Mouse (Mus musculus) layer of hippocampus, postnatal 10 days (tissue): ENCODE measurements around the gene Aatf. TPM values are rescaled to one million over a fixed set of nuclear protein-coding genes. Genes with fewer than 3 reads are reported as not detected.
A peak's percentile ranks its signal among the peaks of the same experiment; 100 is the strongest.

Experiments
- DNase-seq, 2 experiments: peaks; one replicate each; pipeline ENCODE4 v3.0.0; 2021; ENCODE audit warnings: low spot score in 2 of 2
- long read RNA-seq: library from polyadenylated mRNA; stranded (forward); transcript quantifications from one replicate; pipeline ENCODE4 v2.0.0, GENCODE M21; 2023
- total RNA-seq, 2 experiments: library from RNA; stranded (reverse); gene quantifications; 2 replicates each; pipeline ENCODE4 v1.2.3; 2021

Gene Aatf
- 10 to 100 TPM; 21.9 to 24.9 TPM for total RNA-seq
- long read RNA-seq, transcript Aatf-201 (13 exons, 1,822 nt), result major isoform, 8 of 18 reads
- long read RNA-seq, partial matches to known transcripts, result 3 of 18 reads
- long read RNA-seq, other reads (novel, unspliced or antisense), result 5 of 18 reads

DNA sequence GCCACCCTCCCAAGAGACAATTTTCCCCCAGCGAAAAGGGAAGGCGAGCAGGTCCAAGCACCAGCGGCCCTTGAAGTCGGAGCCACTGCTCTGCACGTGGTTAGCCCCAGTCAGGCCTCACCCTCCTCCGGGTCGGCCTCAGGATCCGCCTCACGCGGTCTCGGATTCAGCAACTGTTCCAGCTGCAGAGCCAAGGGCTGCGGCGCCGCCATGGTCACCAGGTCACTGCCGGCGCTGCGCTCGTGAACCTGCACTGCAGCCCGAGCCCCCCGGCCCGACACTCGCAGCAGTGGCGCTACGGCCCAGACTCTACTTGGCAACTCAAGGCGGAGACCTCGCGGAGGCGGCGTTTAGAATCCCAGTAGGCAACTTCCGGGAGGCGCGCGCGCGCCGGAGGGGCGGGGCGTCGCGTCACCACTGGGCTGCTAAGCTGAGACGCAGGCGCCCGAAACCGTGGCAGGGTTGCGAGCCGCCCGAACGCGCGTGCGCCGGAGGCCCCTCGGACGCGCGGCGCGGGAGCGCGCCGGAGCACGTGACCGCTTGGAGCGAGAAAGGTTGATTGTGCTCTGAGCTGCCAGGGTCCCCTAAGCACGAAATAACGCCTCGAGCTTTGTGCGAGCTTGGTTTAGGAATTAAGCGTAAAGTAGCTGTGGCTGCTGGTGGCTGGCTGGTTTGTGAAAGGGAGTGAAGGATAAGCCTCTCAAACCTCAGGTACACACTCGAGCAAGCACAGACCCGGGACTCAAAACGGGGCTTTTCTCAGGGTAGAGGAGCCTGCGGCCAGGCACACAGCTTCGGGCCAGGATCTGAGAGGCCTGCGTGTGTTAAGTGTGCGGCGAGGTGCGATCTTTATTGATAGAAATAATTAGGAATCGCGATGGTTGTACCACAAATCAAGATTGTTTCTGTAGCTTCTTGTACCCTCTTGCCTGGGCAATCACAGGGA is at the start of gene Aatf:
TSS of gene Aatf (minus strand) at position 352 of the 946 bp plus-strand sequence.
- DNase-seq, result peak; percentile 93 to 97

DNA sequence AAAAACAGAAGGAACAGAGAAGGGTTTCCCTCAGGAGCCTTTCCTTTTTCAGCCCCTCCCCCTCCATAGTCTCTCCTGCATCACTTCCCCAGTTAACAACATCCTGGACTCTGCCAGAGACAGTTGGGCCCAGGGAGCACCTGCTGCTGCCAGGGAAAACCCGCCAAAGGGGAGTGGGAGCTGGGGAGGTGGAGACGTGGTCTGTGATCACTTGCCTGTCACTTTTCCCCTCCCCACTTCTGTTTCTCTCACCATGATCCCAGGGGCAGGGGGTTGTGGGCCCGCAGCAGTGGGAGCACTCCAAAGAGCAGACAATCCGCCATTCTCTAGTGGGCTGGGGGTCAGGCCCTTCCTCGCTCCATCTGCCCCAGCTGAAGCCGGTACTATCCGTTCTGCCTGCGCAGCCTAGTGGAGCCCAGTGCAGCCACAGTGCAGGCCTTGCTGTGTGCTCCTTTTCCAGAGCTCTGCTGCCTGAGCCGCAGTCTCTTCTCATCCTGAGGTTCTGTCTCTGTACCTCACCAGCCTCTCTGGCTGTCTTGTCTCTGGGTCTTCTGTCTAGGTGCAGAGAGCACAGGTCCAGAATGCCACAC is 49.5 kb upstream of the Aatf start:
- DNase-seq, result no peak

DNA sequence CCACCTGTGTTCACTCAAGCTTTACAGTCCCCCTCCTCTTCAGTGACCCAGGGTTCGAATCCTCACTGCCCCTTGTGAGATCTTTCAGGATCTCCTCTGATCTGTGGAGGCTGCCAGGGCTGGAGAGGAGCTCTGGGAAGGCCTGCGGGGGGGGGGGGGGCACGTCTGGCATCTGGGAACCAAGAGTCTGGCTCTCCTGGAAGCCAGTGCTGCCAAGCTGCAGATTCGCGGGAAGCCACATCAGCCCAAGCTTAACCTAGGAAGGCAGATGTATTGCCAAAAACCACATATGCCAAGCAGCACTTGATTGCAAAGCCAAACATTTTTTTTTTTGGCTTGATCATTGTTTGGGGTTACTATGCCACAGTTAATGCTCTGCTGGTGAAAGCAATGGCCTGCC is 48.2 kb upstream of the Aatf start:
- no peak for DNase-seq

DNA sequence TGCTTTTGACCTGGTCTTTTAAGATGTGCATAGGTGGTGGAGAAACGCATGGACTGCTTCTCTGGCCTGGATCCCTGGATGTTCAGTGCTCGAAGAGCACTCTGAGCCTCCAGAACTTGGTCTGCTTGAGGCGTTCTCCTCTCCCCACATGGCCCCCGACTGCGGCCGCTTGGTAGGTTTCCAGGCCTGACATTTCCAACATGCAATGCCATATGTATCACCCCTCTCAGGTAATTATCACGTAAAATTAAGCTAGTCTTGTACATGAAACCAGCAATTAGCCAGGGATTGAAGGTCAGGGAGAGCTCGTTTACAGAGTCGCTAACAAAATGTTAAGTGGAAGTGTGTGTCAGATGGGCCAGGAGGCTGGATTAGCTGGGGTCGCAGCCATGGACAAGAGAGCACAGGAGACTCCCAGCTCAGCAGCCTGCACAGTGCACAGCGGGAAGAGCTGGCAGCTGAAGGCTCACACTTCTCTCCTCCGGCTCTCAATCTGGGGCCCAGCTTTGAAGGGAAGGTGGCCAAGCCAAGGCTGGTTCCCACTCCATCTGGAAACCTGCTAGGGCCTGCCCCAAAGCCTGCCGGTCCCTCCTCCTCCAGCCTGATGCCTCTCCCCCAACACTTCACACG is 40.6 kb upstream of the Aatf start:
- peak in 1 of 2 experiments; percentile 45 for DNase-seq

DNA sequence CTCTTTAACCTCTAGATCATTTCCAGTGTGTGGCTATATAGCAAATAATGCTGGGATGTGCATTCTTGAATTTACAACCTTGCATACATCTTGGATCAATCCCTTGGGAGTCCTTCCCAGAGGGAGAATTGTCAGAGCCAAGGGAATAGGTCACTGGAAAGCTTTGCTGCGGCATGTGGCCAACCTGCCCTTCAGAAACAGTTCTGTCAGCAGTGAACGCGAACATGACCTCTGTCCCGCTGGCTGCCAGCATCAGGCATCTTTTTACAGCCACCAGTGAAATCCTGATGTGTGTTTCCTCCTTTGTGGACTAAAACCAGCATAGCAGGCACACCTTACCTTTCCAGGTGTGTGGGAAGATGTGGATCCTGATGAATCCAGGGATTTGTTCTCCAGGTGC is 38.0 kb upstream of the Aatf start:
- no peak for DNase-seq

DNA sequence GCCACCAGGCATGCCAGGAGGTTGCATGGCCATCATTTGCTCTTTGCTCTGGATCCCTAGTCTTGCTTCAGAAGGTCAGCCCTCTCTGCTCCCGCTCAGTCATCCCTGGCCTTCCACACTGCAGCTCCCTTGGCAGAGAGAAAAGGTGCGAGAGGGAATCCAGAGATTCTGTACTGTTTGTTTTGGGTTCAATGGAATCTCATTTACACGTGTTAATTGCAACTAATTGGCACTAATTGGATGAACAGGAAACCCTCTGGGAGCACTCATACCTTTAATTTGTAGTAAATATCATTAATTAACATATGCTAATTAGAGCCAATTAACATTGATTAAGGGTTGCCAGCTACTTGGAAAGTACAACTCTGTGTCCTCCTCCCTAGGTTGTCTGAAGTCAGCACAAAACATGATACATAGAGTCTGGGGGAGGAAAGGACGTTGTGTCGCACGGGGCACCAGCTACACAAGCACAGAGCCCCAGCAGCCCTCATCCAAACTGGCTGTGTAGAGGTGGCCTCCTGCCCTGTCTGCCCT is 36.0 kb upstream of the Aatf start:
- DNase-seq, result no peak

DNA sequence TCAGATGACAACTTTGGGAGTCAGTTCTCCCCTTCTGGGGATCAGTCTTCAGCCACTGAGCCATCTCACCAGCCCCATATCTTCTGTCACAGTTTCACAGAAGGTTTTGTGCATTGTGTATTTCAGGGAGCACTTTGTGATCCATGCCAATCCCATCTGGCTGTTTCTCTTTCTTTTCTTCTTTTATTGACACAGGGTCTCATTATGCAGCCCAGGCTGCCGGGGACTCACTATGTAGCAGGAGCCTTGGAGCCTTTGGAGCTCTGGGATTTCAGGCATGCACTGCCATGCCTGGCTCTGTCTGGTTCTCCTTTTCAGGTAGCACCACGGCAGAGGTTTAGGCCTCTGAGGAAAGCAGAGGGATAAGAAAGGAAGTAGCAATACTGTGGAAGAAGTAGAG is 35.0 kb upstream of the Aatf start:
- DNase-seq, result no peak

DNA sequence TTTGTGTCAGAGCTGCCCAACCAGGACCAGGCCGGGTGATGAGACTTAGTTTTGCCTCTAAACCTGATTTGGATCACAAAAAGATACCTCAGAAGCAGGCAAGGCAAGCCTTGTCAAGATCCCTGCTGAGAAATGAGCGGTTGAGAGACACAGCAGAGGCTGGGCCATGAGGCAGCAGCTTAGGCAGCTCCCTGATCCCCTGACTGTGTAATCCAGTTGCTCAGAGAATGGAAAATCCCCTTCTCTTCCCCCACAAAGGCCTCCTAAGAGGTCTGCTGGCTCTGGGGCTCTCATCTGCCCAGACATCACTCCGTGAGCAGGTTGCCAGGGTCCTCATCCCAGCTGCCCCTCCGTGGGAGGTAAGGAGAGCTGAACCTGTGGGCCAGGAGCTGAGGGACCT is 26.7 kb upstream of the Aatf start:
- no peak for DNase-seq

DNA sequence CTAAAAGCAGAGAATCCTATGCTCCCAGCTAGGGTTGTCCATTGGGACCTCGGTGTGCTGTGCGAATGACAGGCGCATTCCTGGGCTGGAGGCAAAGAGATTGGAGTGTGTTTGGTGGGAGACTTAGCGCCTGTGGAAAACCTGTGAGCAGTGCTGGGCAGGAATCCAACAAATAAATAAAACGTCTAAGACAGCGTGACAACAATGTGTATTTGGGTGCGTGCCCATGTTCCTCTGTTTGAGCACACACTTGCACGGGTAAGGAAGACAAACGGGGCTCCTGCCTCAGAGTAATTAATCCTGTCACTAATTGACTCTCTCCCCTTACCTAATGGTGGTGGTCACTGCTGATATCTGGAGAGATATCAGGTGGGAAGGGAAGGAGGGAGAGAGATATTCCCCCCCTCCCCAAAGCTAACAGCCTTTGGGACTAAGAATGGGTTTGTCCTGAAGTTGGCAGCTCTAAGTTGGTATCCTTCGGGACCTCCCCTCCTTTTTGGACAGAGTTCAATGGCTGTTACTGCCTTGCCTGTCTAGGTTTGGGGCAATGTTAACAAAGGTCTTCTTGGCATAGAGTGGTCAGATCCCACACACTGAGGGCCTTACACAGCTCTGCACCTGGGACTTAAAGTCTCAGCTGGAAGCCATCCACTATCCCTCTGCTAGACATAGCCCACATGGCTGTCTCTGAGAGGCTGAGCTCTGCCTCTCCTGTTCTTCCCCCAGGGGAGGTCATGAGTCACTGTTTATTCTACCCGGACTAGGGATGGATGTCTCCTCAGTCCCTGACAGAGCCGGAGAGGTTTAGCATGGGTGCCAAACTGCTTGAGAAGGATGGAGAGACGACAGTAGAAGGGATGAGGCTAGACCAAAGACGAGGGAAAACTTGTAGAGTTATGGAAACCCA is 16.7 kb upstream of the Aatf start:
- no peak for DNase-seq

DNA sequence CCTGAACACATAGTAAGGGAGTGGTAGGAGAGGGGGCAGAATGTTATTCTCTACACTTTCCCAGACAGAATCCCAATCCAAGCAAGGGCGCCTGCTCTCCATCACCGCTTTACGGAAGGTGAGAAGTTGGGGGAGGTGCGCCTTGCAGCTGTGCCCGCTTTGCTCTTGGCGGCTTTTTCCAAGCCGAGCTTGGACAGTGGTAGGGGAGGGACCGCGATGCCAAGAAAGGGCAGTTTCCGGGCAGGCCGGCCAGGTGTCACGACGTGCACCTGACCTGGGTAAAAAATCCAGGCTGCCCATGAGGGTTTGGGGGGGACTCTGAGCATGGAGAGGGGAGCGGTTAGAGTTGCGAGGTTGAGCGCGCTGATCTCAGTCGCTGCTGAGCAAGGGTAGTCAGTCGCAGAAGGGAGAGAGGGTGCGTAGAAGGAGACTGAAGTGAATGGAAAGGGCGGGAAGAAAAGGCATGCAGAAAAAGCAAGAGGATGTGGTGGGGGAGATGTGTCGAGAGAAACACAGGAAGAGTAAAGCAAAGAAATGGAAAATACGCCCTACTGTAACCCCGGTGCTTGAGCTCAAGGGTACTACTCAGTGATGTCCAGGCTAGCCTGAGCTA is 15.9 kb upstream of the Aatf start:
- no peak for DNase-seq

DNA sequence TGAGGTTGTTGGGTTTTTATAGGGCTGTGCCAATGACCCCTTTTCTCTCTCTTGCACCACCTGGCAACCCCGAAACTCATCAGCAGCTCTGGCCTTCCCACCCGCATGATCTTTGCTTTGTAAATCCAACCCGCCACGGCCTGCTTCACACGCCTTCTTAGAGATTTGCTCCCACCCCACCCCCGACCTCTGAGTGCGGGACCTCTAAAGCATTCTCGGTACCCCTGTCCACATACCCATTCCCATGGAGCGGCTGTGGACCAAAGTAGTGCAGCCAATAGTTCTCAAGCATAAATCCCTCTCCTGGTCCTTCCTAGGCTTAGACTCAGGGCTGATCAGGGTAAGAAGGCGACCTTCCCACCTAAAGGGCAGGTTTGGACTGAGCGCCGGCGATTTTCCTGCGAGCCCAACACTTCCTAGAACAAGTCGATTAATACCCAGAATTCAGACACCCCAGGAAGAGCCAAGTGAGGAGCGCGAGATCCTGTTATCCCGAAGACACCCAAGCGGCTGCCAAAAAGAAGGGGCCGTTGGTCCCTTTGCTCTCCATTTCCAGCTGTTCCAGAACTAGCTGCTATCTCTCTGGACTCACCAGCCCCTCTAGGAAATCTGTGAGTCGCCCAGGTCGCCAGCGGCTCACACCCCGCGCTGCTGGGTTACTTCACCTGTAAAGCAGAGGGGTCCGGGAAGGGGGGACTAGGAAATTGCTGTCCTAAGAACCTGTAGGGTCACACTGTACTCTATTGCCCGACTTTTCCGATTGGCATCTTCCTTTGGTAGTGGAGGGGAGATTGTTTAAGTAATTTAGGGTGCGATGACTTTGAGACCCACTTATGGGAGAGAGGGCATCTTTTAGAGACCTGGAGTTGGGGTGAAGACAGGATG is 13.9 kb upstream of the Aatf start:
- no peak for DNase-seq

DNA sequence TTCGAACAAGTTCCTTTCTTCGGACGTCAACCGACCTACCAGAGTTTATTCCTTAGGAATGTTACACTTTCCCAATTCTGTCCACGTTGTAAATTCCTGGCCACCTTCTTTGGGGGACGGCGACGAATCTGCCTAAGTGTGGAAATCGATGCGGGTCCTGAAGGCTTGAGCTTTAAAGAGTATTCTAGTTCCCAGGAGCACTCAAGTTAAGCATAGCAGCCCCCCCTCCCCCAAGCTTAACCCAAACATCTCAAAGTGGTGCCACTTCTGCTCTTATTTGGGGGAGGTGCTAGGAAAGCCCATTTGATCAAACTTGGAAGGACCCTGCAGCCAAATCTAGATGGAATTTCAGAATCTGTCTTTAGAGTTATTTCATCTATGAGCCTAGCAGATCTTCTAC is 13.1 kb upstream of the Aatf start:
- DNase-seq, result no peak

DNA sequence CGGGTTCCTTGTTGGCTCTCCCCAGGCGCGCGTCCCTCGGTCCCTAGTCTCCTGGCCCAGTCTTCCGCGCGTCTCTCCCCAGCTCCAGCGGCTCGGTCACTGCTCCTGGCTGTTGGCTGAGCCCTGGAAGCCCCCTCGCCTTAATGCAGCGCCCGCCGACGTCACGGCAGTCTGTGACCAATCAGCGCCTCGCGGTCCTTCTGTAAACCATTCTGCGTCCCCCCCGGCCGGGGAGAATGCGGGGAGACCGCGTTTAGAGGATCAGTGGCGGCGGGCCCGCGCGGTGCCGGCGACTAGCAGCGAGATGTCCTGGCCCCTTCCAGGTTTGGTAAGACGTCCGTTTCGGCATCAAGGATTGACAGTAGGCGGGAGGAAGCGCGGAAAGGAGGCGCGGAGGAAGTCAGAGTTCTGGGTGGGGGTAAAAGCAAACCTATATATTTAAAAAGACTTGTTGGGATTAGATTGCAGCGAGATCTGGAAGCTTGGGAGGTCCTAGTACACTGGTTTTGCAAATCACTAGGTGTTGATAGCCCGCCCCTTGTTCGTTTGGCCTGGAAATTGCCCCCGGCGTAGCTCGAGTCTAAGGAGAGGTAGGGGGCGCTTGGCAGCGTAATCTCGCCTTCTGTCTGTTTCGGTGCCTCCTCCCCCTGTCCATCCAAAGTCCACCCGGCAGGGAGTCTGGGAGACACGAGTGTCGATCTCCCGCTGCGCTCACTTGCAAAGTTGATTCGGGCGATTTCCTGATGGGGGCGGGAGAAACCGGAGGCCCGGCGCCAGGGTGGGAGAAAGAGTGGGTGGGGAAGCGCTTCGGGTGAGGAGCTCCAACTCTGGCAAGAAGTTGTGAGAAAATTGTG is 12.3 kb upstream of the Aatf start, which contains the start of gene Lhx1:
TSS of gene Lhx1 (minus strand) at position 115 of the 854 bp plus-strand sequence.
- no peak for DNase-seq

DNA sequence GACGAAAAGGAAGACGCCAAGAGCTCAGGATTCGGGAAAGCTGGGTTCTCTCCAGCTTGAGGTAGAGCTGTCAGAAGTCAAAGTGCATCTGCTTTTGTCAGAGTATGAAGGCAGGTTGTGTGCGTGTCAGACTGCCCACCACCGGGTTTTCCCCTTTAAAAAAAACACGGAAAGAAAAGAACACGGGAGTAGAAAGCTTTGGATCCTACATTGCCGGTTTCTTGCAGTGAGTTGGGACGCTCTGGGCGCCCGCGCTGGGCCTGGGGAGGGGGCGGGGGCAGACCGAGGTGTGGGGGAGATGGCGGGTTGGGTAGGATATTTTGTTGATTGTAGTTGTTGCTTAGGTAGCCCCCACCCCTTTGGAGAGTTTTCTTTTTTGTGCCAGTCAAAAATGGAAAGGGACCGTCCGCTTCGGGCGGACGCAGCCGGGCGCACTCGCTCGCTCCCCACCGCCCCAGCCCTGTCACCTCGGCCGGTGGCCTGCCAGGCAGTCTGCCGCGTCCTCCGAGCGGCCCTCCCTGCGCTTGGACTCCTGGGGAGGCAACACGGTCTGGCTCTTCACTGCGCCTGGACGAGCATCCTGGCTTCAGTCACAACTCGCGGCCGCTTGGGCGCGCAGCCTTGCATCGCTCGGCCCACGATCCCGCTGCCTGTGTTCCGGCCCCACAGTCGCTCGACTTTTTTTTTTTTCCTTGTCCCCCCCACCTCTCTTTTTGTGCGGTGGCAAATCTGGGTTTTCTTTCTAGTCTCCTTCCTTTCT is 11.4 kb upstream of the Aatf start:
- DNase-seq, result no peak

DNA sequence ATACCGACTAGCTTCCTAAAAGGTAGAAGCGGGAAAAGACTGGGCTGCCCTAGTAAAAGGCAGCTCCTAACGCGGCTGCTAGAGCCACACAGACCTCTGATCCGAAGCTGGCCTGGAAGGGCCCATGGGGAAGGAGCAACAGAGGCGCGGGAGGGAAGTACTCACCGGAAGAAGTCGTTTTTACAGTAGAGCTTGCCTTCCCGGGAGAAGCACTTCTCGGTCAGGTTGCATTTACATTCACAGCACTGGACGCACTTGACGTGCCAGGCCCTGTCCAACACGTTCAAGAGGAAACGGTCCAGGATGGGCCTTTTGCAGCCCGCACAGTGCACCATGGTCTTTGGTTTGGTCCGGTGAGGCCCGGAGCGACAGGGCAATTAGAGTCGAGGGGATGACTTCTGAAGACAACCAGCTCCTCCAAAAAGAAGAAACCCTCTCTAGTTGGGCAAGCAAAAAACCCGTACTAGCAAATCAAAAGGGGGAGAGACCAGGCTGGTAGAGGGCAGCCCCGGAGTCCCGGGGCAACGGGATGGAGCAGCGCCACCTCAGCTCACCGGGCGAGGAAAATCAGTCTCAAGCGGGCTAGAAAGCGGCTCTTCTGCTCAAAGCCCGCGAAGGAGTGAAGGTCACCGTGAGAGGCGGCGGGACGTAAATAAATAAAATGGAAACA is 10.7 kb upstream of the Aatf start:
- DNase-seq, result no peak

DNA sequence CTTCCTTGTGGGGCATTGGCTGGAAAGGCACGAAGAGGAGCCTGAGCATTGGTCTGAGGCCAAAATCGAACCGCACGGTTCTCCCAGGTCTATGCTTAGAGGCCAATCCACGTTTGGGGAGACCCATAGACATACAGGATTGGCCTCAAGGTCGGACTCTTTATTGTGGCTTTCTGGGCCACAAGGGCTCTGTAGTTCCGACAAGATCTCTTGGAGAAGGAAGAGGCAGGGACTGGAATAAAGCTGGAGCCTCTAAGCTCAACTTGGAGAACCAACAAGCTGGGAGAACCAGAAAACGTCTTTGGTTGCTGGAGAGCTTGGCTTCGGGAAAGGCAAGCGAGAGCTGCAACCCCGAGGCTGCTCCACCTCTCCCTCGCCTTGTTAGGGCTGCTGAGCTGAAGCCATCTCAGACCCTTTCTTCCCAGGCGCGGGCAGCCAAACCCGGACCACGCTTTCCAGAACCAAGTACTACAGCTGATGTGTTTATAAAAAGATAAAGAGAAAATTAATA is 10.1 kb upstream of the Aatf start:
- DNase-seq, result no peak
